In genomic region chr5:119835868-119836209, GRCm38 (mm10) we compare ENCODE assay signal across 14 mouse cellular contexts. TPM values are rescaled to one million over a fixed set of nuclear protein-coding genes. Genes with fewer than 3 reads are reported as not detected.
DNase-seq lines count a peak whose midpoint lies in the region; ATAC-seq and TF ChIP-seq lines count a peak whose summit lies in the region.
"Had no signal": no experiment of that assay in that cellular context is flagged by ENCODE, and none has a peak within 500 bp of the region (broad histone marks: within the 10 kb centered on the region; RNA-seq: fewer than 3 reads in every experiment).

No protein-coding gene starts in this region.

- ATAC-seq in heart, embryonic 11.5 days (replicated peaks; ENCODE audit: insufficient number of reproducible peaks, low FRiP score, low TSS enrichment): no peak
- no peak for ATAC-seq in stomach, embryonic 14.5 days (ENCODE audit: insufficient number of reproducible peaks, insufficient read depth, low FRiP score, low read depth)
- ATAC-seq in stomach, postnatal 0 days (ENCODE audit: low FRiP score, low TSS enrichment): no peak
- ATAC-seq in heart, embryonic 15.5 days (replicated peaks; ENCODE audit: insufficient number of reproducible peaks, insufficient read depth, low FRiP score, low read depth): no peak
- no peak for ATAC-seq in hindbrain, embryonic 11.5 days (ENCODE audit: low FRiP score)
- ATAC-seq: CD4-positive, CD25-positive, alpha-beta regulatory T cell, adult 4 months; forebrain, embryonic 16.5 days had no signal

- no peak for TF ChIP-seq CTCF in stomach, postnatal 0 days (IDR thresholded peaks at IDR 0.05; ENCODE audit: low read depth)

- H3K36me3 ChIP-seq in heart, embryonic 11.5 days (ENCODE audit: control insufficient read depth, insufficient read depth, low read length): no peaks in the 10 kb centered on the region
- H3K36me3 ChIP-seq in stomach, embryonic 14.5 days (ENCODE audit: control insufficient read depth, insufficient read depth, low read length): no peaks in the 10 kb centered on the region
- no peaks in the 10 kb centered on the region for H3K36me3 ChIP-seq in stomach, postnatal 0 days (ENCODE audit: control insufficient read depth, insufficient read depth, low read length)
- H3K36me3 ChIP-seq in heart, embryonic 15.5 days: no peaks in the 10 kb centered on the region
- no peaks in the 10 kb centered on the region for H3K36me3 ChIP-seq in hindbrain, embryonic 11.5 days (ENCODE audit: control insufficient read depth, insufficient read depth, low read length)
- H3K36me3 ChIP-seq: embryonic facial prominence, embryonic 15.5 days had no signal

- peaks cover 8% of the 10 kb centered on the region; the same call in 1 of the 2 replicates for H3K27me3 ChIP-seq in heart, embryonic 11.5 days (ENCODE audit: control insufficient read depth, insufficient read depth, low read length)
- peaks cover 67% of the 10 kb centered on the region for H3K27me3 ChIP-seq in stomach, embryonic 14.5 days (ENCODE audit: control insufficient read depth, insufficient read depth, low read length)
- H3K27me3 ChIP-seq in stomach, postnatal 0 days (ENCODE audit: control insufficient read depth, insufficient read depth, low read length): peaks cover 22% of the 10 kb centered on the region
- peaks cover 12% of the 10 kb centered on the region; the same call in 1 of the 2 replicates for H3K27me3 ChIP-seq in heart, embryonic 15.5 days
- H3K27me3 ChIP-seq in hindbrain, embryonic 11.5 days (ENCODE audit: control insufficient read depth, insufficient read depth, low read length): peaks cover 95% of the 10 kb centered on the region

- H3K4me1 ChIP-seq in heart, embryonic 11.5 days (ENCODE audit: control insufficient read depth, insufficient read depth, low read length): peaks cover 16% of the 10 kb centered on the region
- H3K4me1 ChIP-seq in stomach, embryonic 14.5 days (ENCODE audit: control insufficient read depth, insufficient read depth, low read length): peaks cover 9% of the 10 kb centered on the region; the same call in 1 of the 2 replicates
- no peaks in the 10 kb centered on the region for H3K4me1 ChIP-seq in stomach, postnatal 0 days (replicated peaks; ENCODE audit: control insufficient read depth, insufficient read depth)
- peaks cover 30% of the 10 kb centered on the region for H3K4me1 ChIP-seq in heart, embryonic 15.5 days (replicated peaks)
- H3K4me1 ChIP-seq in hindbrain, embryonic 11.5 days (replicated peaks; ENCODE audit: control insufficient read depth, insufficient read depth, low read length): no peaks in the 10 kb centered on the region

- intact Hi-C loops in heart, postnatal 14 days (cut with DNase I): loop anchor here (5.0 kb wide), 1 partner anchor 34 kb away; no protein-coding TSS in a partner anchor

- H3K9me3 ChIP-seq in heart, embryonic 11.5 days (replicated peaks; ENCODE audit: control insufficient read depth, low read length): no peaks in the 10 kb centered on the region
- H3K9me3 ChIP-seq in stomach, embryonic 14.5 days (ENCODE audit: control insufficient read depth, low read depth, low read length): no peaks in the 10 kb centered on the region
- no peaks in the 10 kb centered on the region for H3K9me3 ChIP-seq in stomach, postnatal 0 days (ENCODE audit: control insufficient read depth, low read length)
- H3K9me3 ChIP-seq in heart, embryonic 15.5 days (replicated peaks): no peaks in the 10 kb centered on the region
- H3K9me3 ChIP-seq in hindbrain, embryonic 11.5 days (ENCODE audit: control insufficient read depth, low read length): no peaks in the 10 kb centered on the region
- H3K9me3 ChIP-seq: embryonic facial prominence, embryonic 15.5 days had no signal

- no peak for TF ChIP-seq EP300 in stomach, postnatal 0 days (optimal IDR thresholded peaks at IDR 0.05)

- H3K4me2 ChIP-seq in heart, embryonic 11.5 days: peak overlapping the region; percentile 88
- H3K4me2 ChIP-seq in stomach, embryonic 14.5 days (replicated peaks; ENCODE audit: low read depth, low read length): no peak overlapping the region
- H3K4me2 ChIP-seq in stomach, postnatal 0 days (replicated peaks; ENCODE audit: low read depth): no peak overlapping the region
- peak overlapping the region; percentile 73 for H3K4me2 ChIP-seq in heart, embryonic 15.5 days
- no peak overlapping the region for H3K4me2 ChIP-seq in hindbrain, embryonic 11.5 days (replicated peaks; ENCODE audit: low read depth, low read length)

- H3K4me3 ChIP-seq in heart, embryonic 11.5 days (ENCODE audit: low read depth, low read length): peak overlapping the region; percentile 76
- H3K4me3 ChIP-seq in stomach, embryonic 14.5 days (ENCODE audit: low read depth, low read length): 0 out of 2 replicates have a peak overlapping the region, but pooled peaks have one; percentile 13
- H3K4me3 ChIP-seq in stomach, postnatal 0 days (ENCODE audit: low read depth, low read length): no peak overlapping the region
- H3K4me3 ChIP-seq in heart, embryonic 15.5 days: peak overlapping the region; percentile 60
- no peak overlapping the region for H3K4me3 ChIP-seq in hindbrain, embryonic 11.5 days (ENCODE audit: low read depth, low read length)
- H3K4me3 ChIP-seq: left cerebral cortex, adult 2 months had no signal

- WGBS in heart, embryonic 11.5 days (ENCODE audit: insufficient replicate concordance): 2% methylated on average over 12 of the region's 12 CpGs
- 2% methylated on average over 12 of the region's 12 CpGs for WGBS in stomach, embryonic 14.5 days
- WGBS in stomach, postnatal 0 days: 5% methylated on average over 12 of the region's 12 CpGs
- WGBS in heart, embryonic 15.5 days: 3% methylated on average over 12 of the region's 12 CpGs
- 1% methylated on average over 12 of the region's 12 CpGs for WGBS in hindbrain, embryonic 11.5 days

- H3K27ac ChIP-seq in heart, embryonic 11.5 days (ENCODE audit: low read depth, low read length): peak overlapping the region; percentile 97
- H3K27ac ChIP-seq in stomach, embryonic 14.5 days (ENCODE audit: low read length): no peak overlapping the region
- no peak overlapping the region for H3K27ac ChIP-seq in stomach, postnatal 0 days (replicated peaks)
- peak overlapping the region; percentile 91 for H3K27ac ChIP-seq in heart, embryonic 15.5 days
- H3K27ac ChIP-seq in hindbrain, embryonic 11.5 days (ENCODE audit: low read depth, low read length): no peak overlapping the region
- H3K27ac ChIP-seq: embryonic facial prominence, embryonic 15.5 days; left cerebral cortex, adult 2 months had no signal

- DNase-seq in heart, postnatal 14 days: no peak
- DNase-seq in stomach, postnatal 0 days (ENCODE audit: low spot score): no peak
- DNase-seq in spleen, postnatal 36 days (ENCODE audit: low spot score in 2 of 2): no peak
- DNase-seq in ovary, adult 18-20 months (ENCODE audit: low spot score): no peak
- no peak for DNase-seq in hindbrain, embryonic 11.5 days (ENCODE audit: low spot score)
- DNase-seq: thymus, postnatal 25 days had no signal

- peak overlapping the region; percentile 98 for H3K9ac ChIP-seq in heart, embryonic 11.5 days (ENCODE audit: low read depth, low read length)
- H3K9ac ChIP-seq in stomach, embryonic 14.5 days (replicated peaks; ENCODE audit: low read depth, low read length): no peak overlapping the region
- H3K9ac ChIP-seq in stomach, postnatal 0 days (ENCODE audit: low read length): no peak overlapping the region
- peak overlapping the region; percentile 71 for H3K9ac ChIP-seq in heart, embryonic 15.5 days
- H3K9ac ChIP-seq in hindbrain, embryonic 11.5 days (ENCODE audit: low read depth, low read length): no peak overlapping the region
- H3K9ac ChIP-seq: embryonic facial prominence, embryonic 15.5 days had no signal

RNA-seq across cellular contexts. Expression of gene Tbx5, which starts 3.4 kb away (rescaled TPM):
- 40.1 and 41.1 TPM in 2 replicates for polyA plus RNA-seq in heart, embryonic 11.5 days (2014; fragmentation: Nextera tagmentation; extraction: Ambion mirVana)
- total RNA-seq in heart, postnatal 14 days (2021): 10 to 100 TPM; 18.9 to 36.8 TPM
- polyA plus RNA-seq in stomach, embryonic 14.5 days (2014; fragmentation: Nextera tagmentation; extraction: Ambion mirVana): 0.38 and 0.41 TPM in 2 replicates
- 0.05 and 0.27 TPM in 2 replicates for polyA plus RNA-seq in stomach, postnatal 0 days (2015; fragmentation: Nextera tagmentation; extraction: Ambion mirVana)
- 30.1 and 33.8 TPM in 2 replicates for polyA plus RNA-seq in heart, embryonic 15.5 days (2015; fragmentation: Nextera tagmentation; extraction: Ambion mirVana)
- polyA plus RNA-seq in hindbrain, embryonic 11.5 days (2014; fragmentation: Nextera tagmentation; extraction: Ambion mirVana): not detected in 2 replicates
- total RNA-seq: left cerebral cortex, adult 2 months; midbrain, postnatal 0 days had no signal
- polyA plus RNA-seq: CD4-positive, CD25-positive, alpha-beta regulatory T cell, adult 4 months; forebrain, embryonic 16.5 days had no signal

Comparison
In these comparisons a context has a peak if more than half of its experiments do, and no peak if none do; other contexts are left out.
1. H3K4me3 ChIP-seq: peak in heart, embryonic 11.5 days (single experiment), stomach, embryonic 14.5 days (single experiment) and heart, embryonic 15.5 days (single experiment); none in stomach, postnatal 0 days (single experiment) and hindbrain, embryonic 11.5 days (single experiment).
2. H3K27ac ChIP-seq: peak in heart, embryonic 11.5 days (single experiment) and heart, embryonic 15.5 days (single experiment); none in stomach, embryonic 14.5 days (single experiment), stomach, postnatal 0 days (single experiment) and hindbrain, embryonic 11.5 days (single experiment).
3. H3K4me2 ChIP-seq: peak in heart, embryonic 11.5 days (single experiment) and heart, embryonic 15.5 days (single experiment); none in stomach, embryonic 14.5 days (single experiment), stomach, postnatal 0 days (single experiment) and hindbrain, embryonic 11.5 days (single experiment).
4. H3K9ac ChIP-seq: peak in heart, embryonic 11.5 days (single experiment) and heart, embryonic 15.5 days (single experiment); none in stomach, embryonic 14.5 days (single experiment), stomach, postnatal 0 days (single experiment) and hindbrain, embryonic 11.5 days (single experiment).
5. RNA of gene Tbx5, which starts 3.4 kb away (polyA plus RNA-seq): 40.1 to 41.1 TPM in heart, embryonic 11.5 days and 30.1 to 33.8 TPM in heart, embryonic 15.5 days; 0.38 to 0.41 TPM in stomach, embryonic 14.5 days, 0.05 to 0.27 TPM in stomach, postnatal 0 days and not detected in hindbrain, embryonic 11.5 days; every median in the first group is over 10 times any median in the second.